Mouse (Mus musculus) E14TG2a.4 (cell line): ENCODE measurements around the gene Coq5.
"Not testable (repeated sequence)": the region's sequence is repeated elsewhere in the genome, so short reads cannot be mapped to it uniquely, and the experiment has no call there.

Experiments
- H3K27me3 ChIP-seq: 2 replicates; pipeline ENCODE4 v1.6.1; 2014; ENCODE audit warnings: low read length, control low read depth; ENCODE audit not compliant: insufficient read depth
- H3K36me3 ChIP-seq: 2 replicates; pipeline ENCODE4 v1.6.1; 2014; ENCODE audit warnings: low read length, control low read depth; ENCODE audit not compliant: insufficient read depth
- H3K4me1 ChIP-seq: replicated peaks from 2 replicates; pipeline ENCODE4 v1.6.1; 2014; ENCODE audit warnings: low read depth, low read length, control low read depth
- H3K4me3 ChIP-seq: replicated peaks from 2 replicates; pipeline ENCODE4 v1.5.1; 2014; ENCODE audit warnings: mild to moderate bottlenecking, low read length
- H3K9me3 ChIP-seq: 2 replicates; pipeline ENCODE4 v1.6.1; 2014; ENCODE audit warnings: low read length, control low read depth
- CTCF ChIP-seq: conservative IDR thresholded peaks from 2 replicates; pipeline ENCODE4 v1.5.1; 2014; ENCODE audit warnings: low read length
- NANOG ChIP-seq: IDR thresholded peaks from 2 replicates; pipeline ENCODE4 v1.6.1; 2014; ENCODE audit warnings: borderline replicate concordance, low read length, mixed read lengths
- POU5F1 ChIP-seq: IDR thresholded peaks from 2 replicates; pipeline ENCODE4 v1.6.1; 2014; ENCODE audit warnings: low read length, borderline replicate concordance

Gene Coq5

GRCm38 (mm10) chr5:115284735-115285134, 5.3 kb downstream of the Coq5 start:
- TF ChIP-seq NANOG (no peak), CTCF (no peak), POU5F1 (no peak)
- Histone ChIP-seq H3K4me1 (peaks cover 18% of the 10 kb centered on the region), H3K9me3 (no peaks in the 10 kb centered on the region), H3K36me3 (peaks cover 64% of the 10 kb centered on the region), H3K27me3 (no peaks in the 10 kb centered on the region), H3K4me3 (no peak overlapping the region)

DNA sequence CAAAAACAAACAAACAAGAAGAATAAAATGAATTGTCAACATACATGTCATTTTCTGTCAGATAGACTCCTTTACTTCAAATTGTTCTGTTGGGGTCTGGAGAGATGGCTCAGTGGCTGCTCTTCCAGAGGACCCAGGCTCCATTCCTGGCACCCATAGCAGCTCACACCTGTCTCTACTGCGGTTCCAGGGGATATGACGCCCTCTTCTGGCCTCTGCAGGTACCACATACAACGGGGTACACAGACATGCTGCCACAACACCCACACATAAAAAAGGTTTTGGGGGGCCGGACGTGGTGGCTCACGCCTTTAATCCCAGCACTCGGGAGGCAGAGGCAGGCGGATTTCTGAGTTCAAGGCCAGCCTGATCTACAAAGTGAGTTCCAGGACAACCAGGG, 14.7 kb downstream of the Coq5 start:
- Histone ChIP-seq H3K4me1 (peaks cover 50% of the 10 kb centered on the region), H3K4me3 (no peak overlapping the region), H3K9me3 (no peaks in the 10 kb centered on the region), H3K27me3 (no peaks in the 10 kb centered on the region), H3K36me3 (peaks cover 98% of the 10 kb centered on the region)
- TF ChIP-seq CTCF (peak; percentile 63), POU5F1 (no peak)

DNA sequence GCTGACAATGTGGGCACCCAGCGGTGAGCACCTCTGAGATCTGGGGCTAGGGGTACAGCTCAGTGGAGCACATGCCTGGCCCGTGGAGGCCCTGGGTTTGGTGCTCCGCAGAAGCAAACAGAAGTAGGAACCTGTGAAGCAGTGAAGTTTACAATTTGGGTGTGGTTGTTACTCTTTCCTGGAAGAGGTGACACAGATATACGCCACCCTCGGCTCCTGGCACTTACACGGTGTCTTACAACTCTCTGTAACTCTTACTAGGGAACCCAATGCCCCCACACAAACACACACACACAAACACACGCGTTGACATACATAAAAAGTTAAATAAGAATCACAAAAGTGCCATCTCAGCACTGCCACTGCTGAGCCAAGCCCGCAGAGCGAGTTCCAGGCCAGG, 16.9 kb downstream of the Coq5 start:
- Histone ChIP-seq H3K4me3 (peak overlapping the region; percentile 1; the same call in 1 of the 2 replicates), H3K9me3 (no peaks in the 10 kb centered on the region), H3K36me3 (peaks cover 82% of the 10 kb centered on the region), H3K27me3 (no peaks in the 10 kb centered on the region), H3K4me1 (peaks cover 57% of the 10 kb centered on the region)
- TF ChIP-seq CTCF (no peak), NANOG (no peak), POU5F1 (no peak)

DNA sequence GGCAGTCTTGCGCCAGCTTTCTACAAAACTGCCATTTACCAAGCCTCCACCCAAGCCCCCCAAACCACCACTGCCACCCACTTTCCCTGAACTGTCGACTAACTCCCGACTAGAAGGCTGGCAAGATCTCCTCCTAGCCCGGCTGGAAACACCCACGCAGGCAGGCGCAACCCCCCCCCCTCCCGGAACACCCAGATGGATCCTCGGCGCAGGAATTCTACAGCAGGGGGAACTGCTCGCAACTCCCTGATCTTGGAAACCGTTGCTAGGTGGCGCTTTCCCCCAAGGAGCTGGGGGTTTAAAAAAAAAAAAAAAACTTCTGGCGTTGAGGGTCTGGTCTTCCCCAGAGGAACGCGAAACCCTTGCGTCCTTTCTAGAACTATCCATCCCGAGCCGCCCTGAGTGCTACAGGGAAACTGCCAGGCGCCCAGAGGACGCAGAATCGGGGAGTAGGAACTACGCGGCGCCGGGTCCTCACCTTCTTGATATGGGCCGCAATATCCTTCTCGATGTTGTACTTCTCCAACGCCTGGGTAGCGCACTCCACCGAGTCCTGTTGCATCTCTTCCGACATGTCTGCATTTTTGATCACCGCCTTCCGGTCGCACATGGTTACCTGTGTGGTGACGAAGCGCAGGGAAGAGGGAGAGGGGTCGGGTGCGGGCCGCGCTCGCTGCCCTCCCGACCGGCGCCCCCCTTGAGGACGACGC, 20.7 kb downstream of the Coq5 start:
- TF ChIP-seq NANOG (no peak), POU5F1 (no peak), CTCF (no peak)
- Histone ChIP-seq H3K4me3 (peak overlapping the region; percentile 97), H3K36me3 (peaks cover 45% of the 10 kb centered on the region), H3K9me3 (no peaks in the 10 kb centered on the region), H3K4me1 (peaks cover 61% of the 10 kb centered on the region), H3K27me3 (no peaks in the 10 kb centered on the region)

DNA sequence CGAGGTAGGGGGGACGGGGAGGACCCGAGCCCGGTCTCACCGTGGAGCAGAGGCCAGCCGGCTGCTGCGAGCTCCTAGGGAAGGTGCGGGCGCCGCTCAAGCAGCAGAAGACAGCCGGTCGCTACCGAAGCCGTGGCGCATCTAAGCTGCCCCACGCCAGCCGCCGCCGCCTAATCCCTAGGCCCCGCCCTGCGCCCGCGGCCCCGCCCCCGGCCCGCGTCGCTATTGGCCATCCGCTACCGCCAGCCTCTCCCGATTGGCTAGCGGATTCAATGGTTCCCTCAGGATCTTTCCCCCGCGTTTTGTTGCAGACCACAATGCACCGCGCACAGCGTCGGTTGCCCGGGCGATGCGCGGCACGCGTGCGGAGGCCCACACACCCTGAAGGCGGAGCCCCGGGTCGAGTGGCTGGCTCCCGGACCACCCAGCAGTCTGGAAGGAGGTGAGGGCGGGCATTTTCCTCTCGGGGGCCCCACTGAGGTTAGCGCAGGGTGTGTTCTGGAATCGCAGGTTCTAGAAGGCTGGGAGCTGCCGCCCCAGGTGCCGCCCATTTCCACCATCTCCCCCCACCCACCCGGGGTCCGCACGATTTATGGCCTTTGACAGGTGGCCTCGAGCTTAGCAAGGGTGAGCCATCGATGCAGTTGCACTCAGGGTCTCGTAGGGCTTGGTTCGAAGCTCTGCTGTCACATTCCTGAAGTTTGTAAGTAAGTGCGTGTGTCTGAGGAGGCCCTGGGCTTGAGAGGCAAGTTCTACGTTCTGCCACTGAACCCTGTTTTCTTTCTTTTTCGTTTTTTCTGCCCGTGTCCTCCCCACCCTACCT, 21.5 kb downstream of the Coq5 start, which contains the start of gene Dynll1:
Dynll1 (minus strand) TSS at position 208 of the 823 bp plus-strand sequence.
- Histone ChIP-seq H3K4me1 (peaks cover 55% of the 10 kb centered on the region), H3K9me3 (no peaks in the 10 kb centered on the region), H3K27me3 (no peaks in the 10 kb centered on the region), H3K36me3 (peaks cover 37% of the 10 kb centered on the region), H3K4me3 (peak within 1 kb of the TSS; percentile 97)
- TF ChIP-seq NANOG (no peak), CTCF (no peak), POU5F1 (no peak)

DNA sequence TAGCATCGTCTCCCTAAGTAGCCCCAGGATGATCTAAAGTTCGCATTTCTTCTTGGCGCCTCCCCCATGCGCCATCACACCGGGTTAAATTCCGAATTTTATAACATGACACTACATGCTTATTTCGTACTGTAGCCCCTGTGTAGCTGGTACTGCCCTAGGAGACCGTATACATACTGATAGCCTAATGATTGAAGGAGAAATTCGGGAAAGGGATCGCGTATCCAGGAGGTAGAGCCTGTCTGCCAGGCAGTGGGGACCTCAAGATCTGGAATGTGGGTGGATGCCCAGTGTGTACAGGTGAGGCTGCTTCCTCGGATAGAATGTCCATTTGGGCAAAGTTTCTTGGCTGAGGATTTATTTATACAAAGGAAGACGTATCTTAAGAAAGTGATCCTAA, 22.1 kb downstream of the Coq5 start:
- Histone ChIP-seq H3K27me3 (no peaks in the 10 kb centered on the region), H3K9me3 (no peaks in the 10 kb centered on the region), H3K36me3 (peaks cover 31% of the 10 kb centered on the region), H3K4me1 (peaks cover 49% of the 10 kb centered on the region), H3K4me3 (peak overlapping the region; percentile 73)
- no peak for TF ChIP-seq CTCF
- no peak for TF ChIP-seq POU5F1
- TF ChIP-seq NANOG = no peak

DNA sequence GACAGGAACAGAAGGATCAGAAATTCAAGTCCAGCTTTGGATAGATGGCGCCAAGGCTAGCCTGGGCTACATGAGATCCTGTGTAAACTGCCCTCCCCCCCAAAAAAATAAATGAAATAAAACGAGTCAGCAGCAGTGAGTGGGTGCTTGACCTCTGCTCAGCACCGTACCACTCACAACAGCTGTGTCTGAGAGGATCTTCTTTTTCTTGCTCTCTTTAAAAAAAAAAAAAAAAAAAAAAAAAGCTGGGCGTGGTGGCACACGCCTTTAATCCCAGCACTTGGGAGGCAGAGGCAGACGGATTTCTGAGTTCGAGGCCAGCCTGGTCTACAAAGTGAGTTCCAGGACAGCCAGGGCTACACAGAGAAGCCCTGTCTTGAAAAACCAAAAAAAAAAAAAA, 22.7 kb downstream of the Coq5 start:
- not testable (repeated sequence) for H3K9me3 ChIP-seq, H3K27me3 ChIP-seq, H3K4me3 ChIP-seq
- Histone ChIP-seq H3K36me3 (peaks cover 25% of the 10 kb centered on the region), H3K4me1 (peaks cover 43% of the 10 kb centered on the region)

- H3K27me3 ChIP-seq = peaks cover 8% of the 10 kb centered on the region; the same call in 1 of the 2 replicates
- H3K4me1 ChIP-seq = peaks cover 73% of the 10 kb centered on the region
- H3K36me3 ChIP-seq = peaks cover 5% of the 10 kb centered on the region; the same call in 1 of the 2 replicates
- TF ChIP-seq NANOG = no peak
- no peak for TF ChIP-seq CTCF
- no peak for TF ChIP-seq POU5F1
- H3K9me3 ChIP-seq = no peaks in the 10 kb centered on the region
- no peak overlapping the region; the same call in 1 of the 2 replicates for H3K4me3 ChIP-seq
Observed at GRCm38 (mm10) chr5:115312354-115312753, 32.9 kb downstream of the Coq5 start.
